Mouse (Mus musculus) frontal cortex, adult (tissue): ENCODE data around the gene Gga1.
A peak's percentile ranks its signal among the peaks of the same experiment; 100 is the strongest.

ENCODE experiments used
- ATAC-seq: cut with Nextera tagmentation; 2 replicates; pipeline ENCODE4 v1.9.2; 2017; ENCODE audit warnings: mild to moderate bottlenecking, moderate library complexity, mixed read lengths; ENCODE audit not compliant: low TSS enrichment

The Gga1 gene

GRCm38 (mm10) chr15:78876991-78877809 lies at the start of gene Gga1:
Gga1 (plus strand) TSS chr15:78877190.
- peak; percentile 81 for ATAC-seq

GRCm38 (mm10) chr15:78828315-78828714 lies 48.7 kb upstream of the Gga1 start:
- ATAC-seq = no peak

- no peak for ATAC-seq
Observed at GRCm38 (mm10) chr15:78829636-78830035, 47.4 kb upstream of the Gga1 start.

- no peak for ATAC-seq
Observed at GRCm38 (mm10) chr15:78830742-78831719, 46.0 kb upstream of the Gga1 start.

GRCm38 (mm10) chr15:78831720-78832657 lies 45.0 kb upstream of the Gga1 start:
- ATAC-seq = no peak

GRCm38 (mm10) chr15:78832701-78833123 lies 44.3 kb upstream of the Gga1 start:
- ATAC-seq = peak; percentile 79

- no peak for ATAC-seq
Observed at GRCm38 (mm10) chr15:78833582-78833981, 43.4 kb upstream of the Gga1 start.

GRCm38 (mm10) chr15:78834233-78835005 lies 42.6 kb upstream of the Gga1 start:
- ATAC-seq = no peak

GRCm38 (mm10) chr15:78835200-78836085 lies 41.5 kb upstream of the Gga1 start:
- ATAC-seq = no peak

GRCm38 (mm10) chr15:78836086-78836621 lies 40.8 kb upstream of the Gga1 start:
- no peak for ATAC-seq

- no peak for ATAC-seq
Observed at GRCm38 (mm10) chr15:78839744-78840143, 37.2 kb upstream of the Gga1 start.

GRCm38 (mm10) chr15:78840241-78840640 lies 36.7 kb upstream of the Gga1 start:
- ATAC-seq = no peak

GRCm38 (mm10) chr15:78840751-78841150 lies 36.2 kb upstream of the Gga1 start:
- ATAC-seq = no peak

GRCm38 (mm10) chr15:78841161-78841790 lies 35.7 kb upstream of the Gga1 start:
- ATAC-seq = no peak

GRCm38 (mm10) chr15:78842371-78843163 lies 34.4 kb upstream of the Gga1 start, which contains the start of gene Cdc42ep1:
Cdc42ep1 (plus strand) TSS chr15:78842624.
- peak; percentile 50 for ATAC-seq

GRCm38 (mm10) chr15:78843581-78844469 lies 33.2 kb upstream of the Gga1 start:
- ATAC-seq = no peak

GRCm38 (mm10) chr15:78844791-78845190 lies 32.2 kb upstream of the Gga1 start:
- no peak for ATAC-seq
